Mouse (Mus musculus): ENCODE measurements around the gene Tceal5.

GRCm38 (mm10) chrX:136248811-136249210, 45.1 kb upstream of the Tceal5 start:
- TF ChIP-seq POLR2A (IDR thresholded peaks at IDR 0.05; ENCODE audit: borderline replicate concordance, control insufficient read depth, low read depth, low read length) = no peak
- no peak for TF ChIP-seq CTCF (IDR thresholded peaks at IDR 0.05; ENCODE audit: control insufficient read depth, insufficient read depth, low read length)

Data from bone marrow, adult 2 months (tissue).